Mouse (Mus musculus) heart, adult 2 months (tissue): Measurements from ENCODE around the gene Bicd1. TPM values are rescaled to one million over a fixed set of nuclear protein-coding genes. Genes with fewer than 3 reads are reported as not detected.
"Not testable (repeated sequence)": the region's sequence is repeated elsewhere in the genome, so short reads cannot be mapped to it uniquely, and the experiment has no call there.

ENCODE experiments used
- DNase-seq, 2 experiments: peaks; one replicate each; pipeline ENCODE4 v3.0.0; 2021
- H3K27ac ChIP-seq: fragments of 200-600 bp; 2 replicates; pipeline ENCODE4 v1.8.1; 2022
- H3K27me3 ChIP-seq: fragments of 200-500 bp; 2 replicates; pipeline ENCODE4 v1.6.1; 2012; ENCODE audit warnings: mild to moderate bottlenecking, low read length, inconsistent platforms, mixed read lengths; ENCODE audit not compliant: control insufficient read depth, insufficient read depth
- H3K36me3 ChIP-seq: fragments of 200-500 bp; 2 replicates; pipeline ENCODE4 v1.6.1; 2012; ENCODE audit warnings: low read length, inconsistent platforms; ENCODE audit not compliant: control insufficient read depth, insufficient read depth
- H3K4me1 ChIP-seq: fragments of 200-500 bp; 2 replicates; pipeline ENCODE4 v1.6.1; 2011; ENCODE audit warnings: low read length; ENCODE audit not compliant: control insufficient read depth, insufficient read depth
- H3K4me3 ChIP-seq: fragments of 200-600 bp; 2 replicates; pipeline ENCODE4 v1.8.1; 2022
- H3K79me2 ChIP-seq: fragments of 200-500 bp; replicated peaks from 2 replicates; pipeline ENCODE4 v1.6.1; 2012; ENCODE audit warnings: mild to moderate bottlenecking, inconsistent platforms, low read length, moderate library complexity, mixed read lengths; ENCODE audit not compliant: control insufficient read depth, insufficient read depth
- H3K9ac ChIP-seq: fragments of 200-500 bp; 2 replicates; pipeline ENCODE4 v1.6.1; 2012; ENCODE audit warnings: low read depth, mild to moderate bottlenecking, control low read depth, inconsistent platforms, low read length, mixed read lengths
- CTCF ChIP-seq: fragments of 200-600 bp; IDR thresholded peaks from 2 replicates; pipeline ENCODE4 v1.8.1; 2022; ENCODE audit warnings: antibody characterized with exemption, mild to moderate bottlenecking, moderate library complexity
- EP300 ChIP-seq: fragments of 200-500 bp; IDR thresholded peaks from 2 replicates; pipeline ENCODE4 v1.6.1; 2011; ENCODE audit warnings: low read depth, low read length, control low read depth; ENCODE audit not compliant: insufficient read depth
- POLR2A ChIP-seq: fragments of 200-500 bp; IDR thresholded peaks from 2 replicates; pipeline ENCODE4 v1.6.1; 2011; ENCODE audit warnings: mild to moderate bottlenecking, low read depth, low read length, control low read depth; ENCODE audit not compliant: insufficient read depth
- WGBS: fragments of 180-500 bp; shearing (Covaris S2); methylation state at CpG from one replicate; pipeline ENCODE4 v1.1.7; 2018; 5-methylcytosine and 5-hydroxymethylcytosine counted together
- intact Hi-C: fragments of 180-260 bp; cut with DNase I; formaldehyde crosslinking; loops from one replicate; pipeline ENCODE4 v1.15.1; 2025
- long read RNA-seq: library from polyadenylated mRNA; stranded (forward); transcript quantifications from one replicate; pipeline ENCODE4 v2.0.0, GENCODE M21; 2021
- polyA plus RNA-seq: library from polyadenylated mRNA; depleted of rRNA; stranded (reverse); fragments of >200 nt; gene quantifications from 2 replicates; pipeline ENCODE4 v1.2.3, GENCODE M21; 2012; rRNA removed
- total RNA-seq, 2 experiments: library from RNA; stranded (reverse); gene quantifications; 2 replicates each; pipeline ENCODE4 v1.2.3; 2021

Gene Bicd1
- total RNA-seq (1 to 10 TPM; 2.9 to 4.5 TPM), polyA plus RNA-seq (1.6 and 3.2 TPM in 2 replicates)
- long read RNA-seq, full-length matches to known transcripts: 2 of 2 reads
- long read RNA-seq, partial matches to known transcripts: 0 of 2 reads
- long read RNA-seq, other reads (novel, unspliced or antisense): 0 of 2 reads

GRCm38 (mm10) chr6:149408833-149409332 is at the start of gene Bicd1:
Gene Bicd1 (plus strand): TSS chr6:149408886.
- H3K4me3 ChIP-seq: peak within 1 kb of the TSS; percentile 75
- intact Hi-C loops: no loop called here
- WGBS: under 1% methylated on average over 30 of the region's 30 CpGs
- H3K79me2 ChIP-seq: no peaks in the 10 kb centered on the region
- peak within 1 kb of the TSS; percentile 42; the same call in 1 of the 2 replicates for H3K27ac ChIP-seq
- H3K36me3 ChIP-seq: no peaks in the 10 kb centered on the region
- H3K4me1 ChIP-seq: no peaks in the 10 kb centered on the region; the same call in 1 of the 2 replicates
- TF ChIP-seq EP300: no peak
- no peak for TF ChIP-seq CTCF
- peak; percentile 67 for TF ChIP-seq POLR2A
- peak within 1 kb of the TSS; percentile 58 for H3K9ac ChIP-seq
- H3K27me3 ChIP-seq: no peaks in the 10 kb centered on the region
- DNase-seq: peak; percentile 71 to 76

- H3K27ac ChIP-seq, H3K4me1 ChIP-seq, DNase-seq, H3K27me3 ChIP-seq, H3K36me3 ChIP-seq, H3K4me3 ChIP-seq, H3K79me2 ChIP-seq, H3K9ac ChIP-seq, intact Hi-C loops: not testable (repeated sequence)
- WGBS: 90% methylated on average over 20 of the region's 20 CpGs
Observed at GRCm38 (mm10) chr6:149362533-149362932, 46.2 kb upstream of the Bicd1 start.

- intact Hi-C loops, H3K79me2 ChIP-seq, H3K27me3 ChIP-seq, H3K9ac ChIP-seq, H3K4me3 ChIP-seq, H3K27ac ChIP-seq, DNase-seq, H3K36me3 ChIP-seq, H3K4me1 ChIP-seq: not testable (repeated sequence)
- 83% methylated on average over 2 of the region's 2 CpGs for WGBS
Observed at GRCm38 (mm10) chr6:149365975-149366374, 42.7 kb upstream of the Bicd1 start.

- WGBS: 85% methylated on average over 2 of the region's 2 CpGs
Observed at GRCm38 (mm10) chr6:149366403-149366802, 42.3 kb upstream of the Bicd1 start.

GRCm38 (mm10) chr6:149374986-149375457 is 33.7 kb upstream of the Bicd1 start:
- no peak overlapping the region for H3K9ac ChIP-seq
- H3K27me3 ChIP-seq: no peaks in the 10 kb centered on the region
- no peak overlapping the region for H3K4me3 ChIP-seq
- 19% methylated on average over 2 of the region's 2 CpGs for WGBS
- TF ChIP-seq EP300 (no peak), CTCF (peak; percentile 87)
- no peaks in the 10 kb centered on the region; the same call in 1 of the 2 replicates for H3K4me1 ChIP-seq
- H3K79me2 ChIP-seq: no peaks in the 10 kb centered on the region
- H3K36me3 ChIP-seq: no peaks in the 10 kb centered on the region
- DNase-seq: peak; percentile 67 to 73
- H3K27ac ChIP-seq: no peak overlapping the region; the same call in 1 of the 2 replicates
- intact Hi-C loops: loop anchor here (1.0 to 10.0 kb wide), 5 partner anchors 180 to 360 kb away; no protein-coding TSS in a partner anchor

More at GRCm38 (mm10) chr6:149366403-149366802, 42.3 kb upstream of the Bicd1 start:
- DNase-seq: no peak
- Histone ChIP-seq H3K27ac (no peak overlapping the region), H3K9ac (no peak overlapping the region), H3K4me3 (no peak overlapping the region), H3K27me3 (no peaks in the 10 kb centered on the region), H3K36me3 (no peaks in the 10 kb centered on the region), H3K4me1 (no peaks in the 10 kb centered on the region), H3K79me2 (no peaks in the 10 kb centered on the region)
- intact Hi-C loops: no loop called here
- no peak for TF ChIP-seq EP300
- TF ChIP-seq CTCF: no peak
- no peak for TF ChIP-seq POLR2A

GRCm38 (mm10) chr6:149383531-149383930 is 25.2 kb upstream of the Bicd1 start:
- 85% methylated on average over 2 of the region's 2 CpGs for WGBS

More at GRCm38 (mm10) chr6:149383531-149383930, 25.2 kb upstream of the Bicd1 start:
- no peak for DNase-seq
- no peak overlapping the region for H3K27ac ChIP-seq
- intact Hi-C loops: no loop called here
- no peaks in the 10 kb centered on the region for H3K36me3 ChIP-seq
- TF ChIP-seq EP300 (no peak), POLR2A (no peak), CTCF (no peak)
- no peaks in the 10 kb centered on the region for H3K4me1 ChIP-seq
- no peaks in the 10 kb centered on the region for H3K27me3 ChIP-seq
- H3K4me3 ChIP-seq: no peak overlapping the region
- H3K9ac ChIP-seq: no peak overlapping the region
- H3K79me2 ChIP-seq: no peaks in the 10 kb centered on the region
